Mouse (Mus musculus): ENCODE data around the gene Olfr523.

DNA sequence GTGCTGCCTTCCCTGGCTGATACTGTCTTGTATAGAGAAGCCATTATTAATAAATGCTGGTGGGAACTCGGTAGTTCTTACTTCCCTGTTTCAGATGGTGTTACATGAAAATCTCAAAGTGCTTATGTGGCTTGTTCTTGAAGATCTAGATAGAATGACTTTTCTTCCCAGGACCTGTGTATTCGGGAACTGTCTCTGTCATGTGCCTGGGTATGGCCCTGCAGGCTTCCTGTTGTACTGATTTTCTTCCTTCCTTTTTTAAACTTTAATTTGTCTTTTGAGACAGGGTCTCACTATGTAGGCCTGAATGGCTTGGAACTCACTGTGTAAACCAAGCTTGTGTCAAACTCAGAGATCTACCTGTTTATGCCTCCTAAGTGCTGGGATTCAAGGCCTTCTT lies 45.1 kb upstream of the Olfr523 start:
- TF ChIP-seq POLR2A (IDR thresholded peaks at IDR 0.05; ENCODE audit: borderline replicate concordance, extremely low read depth, insufficient read depth, insufficient read length, poor library complexity, severe bottlenecking) (no peak), CTCF (IDR thresholded peaks at IDR 0.05; ENCODE audit: borderline replicate concordance, extremely low read depth, insufficient read depth, insufficient read length) (no peak)

Measured in brain, embryonic 14.5 days (tissue).